Mouse (Mus musculus) embryo, embryonic 9.5 days (tissue): ENCODE data around the gene Gsdma2.
"Not testable (repeated sequence)": the region's sequence is repeated elsewhere in the genome, so short reads cannot be mapped to it uniquely, and the experiment has no call there.

ENCODE experiments used
- DNase-seq: peaks from one replicate; pipeline ENCODE4 v3.0.0-alpha.2; 2017; ENCODE audit errors: extremely low spot score

Gene Gsdma2

GRCm38 (mm10) chr11:98646459-98646858 lies at the start of gene Gsdma2:
Gene Gsdma2 (plus strand): TSS chr11:98646759.
- no peak for DNase-seq

- DNase-seq: peak; percentile 55
Observed at GRCm38 (mm10) chr11:98597363-98597762, 49.2 kb upstream of the Gsdma2 start.

GRCm38 (mm10) chr11:98597991-98598390 lies 48.6 kb upstream of the Gsdma2 start, which contains the start of gene Lrrc3c:
Gene Lrrc3c (plus strand): TSS chr11:98598291.
- no peak for DNase-seq

- no peak for DNase-seq
Observed at GRCm38 (mm10) chr11:98598851-98599290, 47.7 kb upstream of the Gsdma2 start.

GRCm38 (mm10) chr11:98599291-98599690 lies 47.3 kb upstream of the Gsdma2 start:
- no peak for DNase-seq

- peak; percentile 85 for DNase-seq
Observed at GRCm38 (mm10) chr11:98602090-98602690, 44.4 kb upstream of the Gsdma2 start.

GRCm38 (mm10) chr11:98603953-98604352 lies 42.6 kb upstream of the Gsdma2 start:
- DNase-seq: no peak

- not testable (repeated sequence) for DNase-seq
Observed at GRCm38 (mm10) chr11:98604911-98605310, 41.6 kb upstream of the Gsdma2 start.

- peak; percentile 50 for DNase-seq
Observed at GRCm38 (mm10) chr11:98606763-98607162, 39.8 kb upstream of the Gsdma2 start.

- DNase-seq: no peak
Observed at GRCm38 (mm10) chr11:98620791-98621190, 25.8 kb upstream of the Gsdma2 start.

- DNase-seq: not testable (repeated sequence)
Observed at GRCm38 (mm10) chr11:98623981-98624380, 22.6 kb upstream of the Gsdma2 start.

- DNase-seq: not testable (repeated sequence)
Observed at GRCm38 (mm10) chr11:98624381-98624780, 22.2 kb upstream of the Gsdma2 start.

- DNase-seq: no peak
Observed at GRCm38 (mm10) chr11:98625611-98626410, 20.7 kb upstream of the Gsdma2 start, which contains the start of the genes Gm12355 and Gsdma3. Gene Gm12355 (minus strand): TSS chr11:98625661. Gene Gsdma3 (plus strand): TSS chr11:98626360.

GRCm38 (mm10) chr11:98628706-98629105 lies 17.9 kb upstream of the Gsdma2 start:
- DNase-seq: no peak

- DNase-seq: no peak
Observed at GRCm38 (mm10) chr11:98630646-98631045, 15.9 kb upstream of the Gsdma2 start.

- peak; percentile 10 for DNase-seq
Observed at GRCm38 (mm10) chr11:98635312-98635970, 11.1 kb upstream of the Gsdma2 start.

GRCm38 (mm10) chr11:98637501-98637900 lies 9.1 kb upstream of the Gsdma2 start:
- DNase-seq: no peak

- DNase-seq: no peak
Observed at GRCm38 (mm10) chr11:98640091-98640490, 6.5 kb upstream of the Gsdma2 start.

GRCm38 (mm10) chr11:98644757-98645156 lies 1.8 kb upstream of the Gsdma2 start:
- DNase-seq: no peak

GRCm38 (mm10) chr11:98645946-98646345 lies 613 bp upstream of the Gsdma2 start:
- DNase-seq: no peak

- DNase-seq: peak; percentile 53
Observed at GRCm38 (mm10) chr11:98655076-98655475, 8.5 kb downstream of the Gsdma2 start.

- peak; percentile 56 for DNase-seq
Observed at GRCm38 (mm10) chr11:98660517-98660916, 14.0 kb downstream of the Gsdma2 start.
